Mouse (Mus musculus): ENCODE results near the gene Lgi1.

Lgi1 gene

GRCm38 (mm10) chr19:38263829-38264504 lies 369 bp upstream of the Lgi1 start:
- peak; percentile 33 for DNase-seq (ENCODE audit: extremely low spot score)

DNA sequence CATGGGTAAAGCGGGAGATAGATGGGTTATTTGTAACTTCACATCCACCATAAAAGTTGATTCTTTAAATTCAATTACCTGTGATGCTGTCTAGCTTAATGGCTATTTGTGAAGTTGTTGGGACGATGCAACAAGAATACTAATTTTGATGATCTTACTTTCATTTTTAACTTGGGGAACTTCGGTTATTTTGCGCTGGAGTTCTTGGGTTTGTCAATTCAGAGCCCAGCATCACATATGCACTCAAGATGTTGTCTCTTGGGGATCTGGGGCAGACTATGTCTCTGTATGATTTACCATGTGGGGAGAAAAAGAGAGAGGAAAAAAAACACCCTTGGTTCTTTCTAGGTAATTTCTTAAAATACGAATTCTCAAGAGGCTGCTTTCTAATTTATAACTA lies 1.4 kb downstream of the Lgi1 start:
- no peak for DNase-seq (ENCODE audit: extremely low spot score)

DNA sequence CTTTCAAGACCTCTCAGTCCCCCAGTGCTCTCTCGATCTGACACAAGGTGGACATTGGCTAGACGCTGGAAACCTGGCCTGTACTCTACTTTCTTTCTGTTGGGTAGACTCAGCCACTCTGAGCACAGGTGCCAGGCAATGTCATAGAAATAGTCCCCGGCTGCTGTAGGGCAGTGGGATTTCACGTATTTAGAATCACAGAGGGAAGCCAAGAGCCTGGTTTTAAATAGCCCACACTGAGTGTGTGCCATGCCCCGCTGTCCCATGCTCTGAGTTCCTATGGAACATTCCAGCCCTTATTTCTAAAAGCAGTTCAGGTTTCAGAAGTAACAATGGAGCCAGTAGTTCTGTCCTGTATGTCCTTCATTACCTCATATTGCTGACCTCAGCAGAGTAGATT lies 3.1 kb downstream of the Lgi1 start:
- no peak for DNase-seq (ENCODE audit: extremely low spot score)

GRCm38 (mm10) chr19:38271071-38271470 lies 6.7 kb downstream of the Lgi1 start:
- no peak for DNase-seq (ENCODE audit: extremely low spot score)

DNA sequence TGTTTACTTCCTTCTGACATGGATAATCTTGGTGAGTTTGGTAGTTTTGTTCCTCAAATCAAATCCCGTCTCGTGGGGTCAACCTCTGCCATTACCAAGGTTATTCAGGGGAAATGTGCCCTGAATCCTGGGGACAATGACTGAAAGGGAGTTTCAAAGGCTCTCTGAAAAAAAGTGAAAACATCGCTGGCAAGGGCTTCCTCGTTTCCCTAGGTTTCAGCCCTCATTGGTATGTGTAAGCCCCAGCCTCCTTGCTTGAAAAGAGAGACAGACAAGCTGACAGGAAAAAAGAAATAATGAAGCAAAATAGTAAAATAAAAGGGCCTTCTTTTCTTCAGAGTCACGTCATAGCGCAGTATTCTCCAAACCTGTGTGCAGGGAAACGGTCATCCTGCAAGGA lies 9.5 kb downstream of the Lgi1 start:
- no peak for DNase-seq (ENCODE audit: extremely low spot score)

- no peak for DNase-seq (ENCODE audit: extremely low spot score)
These were observed 10.5 kb downstream of the Lgi1 start for GRCm38 (mm10) chr19:38274747-38275421.

GRCm38 (mm10) chr19:38276226-38276625 lies 11.9 kb downstream of the Lgi1 start:
- no peak for DNase-seq (ENCODE audit: extremely low spot score)

DNA sequence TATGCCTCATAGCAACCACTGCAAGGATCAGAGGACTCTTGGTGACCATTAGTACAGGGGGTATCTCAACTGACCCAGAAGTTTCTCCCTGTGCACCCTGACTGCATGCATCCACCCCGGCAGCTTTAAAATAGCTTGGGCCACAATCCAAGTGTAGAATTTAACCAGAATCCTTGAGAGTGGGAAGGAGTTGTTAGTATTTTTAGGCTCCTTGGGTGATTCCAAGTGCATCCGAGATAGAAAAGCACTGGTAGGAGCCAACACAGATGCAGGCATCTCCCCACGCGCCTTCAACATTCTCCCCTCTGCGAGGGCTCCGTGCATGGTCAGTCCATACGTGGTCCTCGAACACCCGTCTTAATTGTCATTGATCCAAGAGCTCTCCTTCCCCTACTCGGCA lies 15.9 kb downstream of the Lgi1 start:
- DNase-seq (ENCODE audit: extremely low spot score): no peak

- no peak for DNase-seq (ENCODE audit: extremely low spot score)
These were observed 18.1 kb downstream of the Lgi1 start for GRCm38 (mm10) chr19:38282407-38282806.

GRCm38 (mm10) chr19:38288556-38288955 lies 24.2 kb downstream of the Lgi1 start:
- no peak for DNase-seq (ENCODE audit: extremely low spot score)

- no peak for DNase-seq (ENCODE audit: extremely low spot score)
These were observed 27.1 kb downstream of the Lgi1 start for GRCm38 (mm10) chr19:38291432-38291831.

DNA sequence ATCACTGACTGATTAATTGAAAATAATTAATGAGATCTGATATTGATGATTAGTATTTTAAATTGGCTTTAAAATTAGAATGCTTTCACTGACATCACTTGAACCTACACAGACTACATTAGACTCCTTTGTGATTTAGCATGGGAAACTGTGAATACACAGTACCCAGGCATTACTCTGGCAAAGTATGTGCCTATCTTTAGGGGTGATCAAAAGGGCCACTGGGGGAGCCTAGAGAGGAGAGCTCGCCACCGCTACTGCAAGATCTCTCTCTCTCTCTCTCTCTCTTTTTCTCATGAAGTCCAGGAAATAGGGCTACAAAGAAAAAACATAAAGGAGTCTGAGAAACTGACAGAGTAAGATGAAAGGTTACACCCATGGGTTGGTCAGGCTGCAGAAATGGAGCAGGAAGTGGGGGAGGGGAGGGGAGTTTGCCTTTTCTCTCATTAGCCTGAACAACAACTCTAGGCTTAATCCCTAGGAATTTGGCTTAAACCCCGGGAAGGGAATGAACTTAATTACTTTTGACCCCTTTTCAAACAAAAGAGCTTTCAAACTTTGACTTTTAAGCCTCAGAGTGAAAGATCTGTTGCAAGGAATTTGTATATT lies 33.8 kb downstream of the Lgi1 start:
- DNase-seq (ENCODE audit: extremely low spot score): peak; percentile 73

- no peak for DNase-seq (ENCODE audit: extremely low spot score)
These were observed 43.8 kb downstream of the Lgi1 start for GRCm38 (mm10) chr19:38308116-38308515.

DNA sequence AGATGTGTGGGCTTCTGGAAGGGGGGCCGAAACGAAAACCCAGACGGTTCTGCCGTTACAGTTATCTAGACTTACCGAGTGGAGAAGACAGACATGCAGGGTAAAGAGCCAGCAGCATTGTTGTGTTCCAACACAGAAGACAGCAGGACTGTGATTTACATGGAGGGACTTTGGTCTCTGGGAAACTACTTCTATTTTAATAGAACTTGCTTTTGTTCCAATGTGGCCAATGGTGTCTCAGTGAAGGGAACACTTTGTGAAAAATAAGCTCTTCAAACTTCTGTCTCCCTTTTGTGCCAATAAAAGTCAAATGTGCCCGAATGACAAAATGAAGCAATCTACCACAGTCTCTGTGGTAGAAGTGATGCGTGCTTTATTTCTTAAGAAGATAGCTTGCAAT lies 50.8 kb downstream of the Lgi1 start:
- no peak for DNase-seq (ENCODE audit: extremely low spot score)

GRCm38 (mm10) chr19:38316602-38317313 lies 52.4 kb downstream of the Lgi1 start:
- no peak for DNase-seq (ENCODE audit: extremely low spot score)

DNA sequence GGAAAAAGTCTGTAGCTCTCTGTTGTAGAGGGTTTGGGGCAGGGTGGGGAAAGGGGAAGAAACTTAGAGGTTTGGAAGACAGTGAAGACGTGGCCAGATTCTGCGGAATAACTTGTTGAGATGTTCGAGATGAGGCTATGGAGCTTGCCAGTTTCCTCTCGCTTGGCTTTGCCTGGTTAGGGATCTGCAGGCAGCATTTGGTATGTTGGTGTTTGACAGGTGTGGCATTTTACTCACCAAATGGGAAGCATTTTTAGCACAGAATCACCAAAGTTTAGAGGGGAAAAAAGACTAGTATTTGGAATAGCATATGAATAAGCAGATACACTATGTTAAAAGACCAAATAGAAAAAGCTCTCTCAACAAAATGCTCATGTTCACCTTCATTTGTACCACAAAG lies 54.0 kb downstream of the Lgi1 start:
- no peak for DNase-seq (ENCODE audit: extremely low spot score)

GRCm38 (mm10) chr19:38319168-38319567 lies 54.8 kb downstream of the Lgi1 start:
- no peak for DNase-seq (ENCODE audit: extremely low spot score)

- DNase-seq (ENCODE audit: extremely low spot score): no peak
These were observed 56.4 kb downstream of the Lgi1 start for GRCm38 (mm10) chr19:38320651-38321188.

GRCm38 (mm10) chr19:38323726-38324125 lies 59.4 kb downstream of the Lgi1 start:
- DNase-seq (ENCODE audit: extremely low spot score): no peak

GRCm38 (mm10) chr19:38324147-38325028 lies 60.1 kb downstream of the Lgi1 start:
- peak; percentile 28 for DNase-seq (ENCODE audit: extremely low spot score)

- DNase-seq (ENCODE audit: extremely low spot score): no peak
These were observed 60.7 kb downstream of the Lgi1 start for GRCm38 (mm10) chr19:38325029-38325398.

All from embryo, embryonic 9.5 days (tissue).